Mouse (Mus musculus) heart, postnatal 25 days (tissue): ENCODE measurements around the gene Ceacam20. TPM values are rescaled to one million over a fixed set of nuclear protein-coding genes. Genes with fewer than 3 reads are reported as not detected.
"Not testable (repeated sequence)": the region's sequence is repeated elsewhere in the genome, so short reads cannot be mapped to it uniquely, and the experiment has no call there.

Source experiments
- DNase-seq: peaks from one replicate; pipeline ENCODE4 v3.0.0; 2022; ENCODE audit warnings: low spot score
- intact Hi-C: fragments of 180-260 bp; cut with DNase I; formaldehyde crosslinking; loops from one replicate; pipeline ENCODE4 v1.15.1; 2025
- total RNA-seq, 2 experiments: library from RNA; stranded (reverse); gene quantifications; 2 replicates each; pipeline ENCODE4 v1.2.3; 2021

Gene Ceacam20
- total RNA-seq = not detected

GRCm38 (mm10) chr7:19964985-19965579, at the start of gene Ceacam20:
Gene Ceacam20, plus strand, starts transcription at chr7:19965412.
- DNase-seq = no peak
- intact Hi-C loops = no loop called here

GRCm38 (mm10) chr7:19920166-19920505, 45.1 kb upstream of the Ceacam20 start:
- intact Hi-C loops = loop anchor here (2.0 kb wide), 1 partner anchor 21 kb away; no protein-coding TSS in a partner anchor
- DNase-seq = no peak

- intact Hi-C loops = loop anchor here (2.0 kb wide), 1 partner anchor 20 kb away; no protein-coding TSS in a partner anchor
- peak; percentile 77 for DNase-seq
These were observed 44.5 kb upstream of the Ceacam20 start, which contains the start of gene Pvr for GRCm38 (mm10) chr7:19920506-19921261. Gene Pvr, minus strand, starts transcription at chr7:19921160.

GRCm38 (mm10) chr7:19923354-19923753, 41.9 kb upstream of the Ceacam20 start:
- no peak for DNase-seq
- intact Hi-C loops = no loop called here

GRCm38 (mm10) chr7:19923797-19924196, 41.4 kb upstream of the Ceacam20 start:
- no peak for DNase-seq
- intact Hi-C loops = no loop called here

- no peak for DNase-seq
- intact Hi-C loops = no loop called here
These were observed 39.8 kb upstream of the Ceacam20 start for GRCm38 (mm10) chr7:19925376-19925775.

GRCm38 (mm10) chr7:19926849-19927480, 38.2 kb upstream of the Ceacam20 start:
- DNase-seq = no peak
- intact Hi-C loops = no loop called here

- intact Hi-C loops = no loop called here
- no peak for DNase-seq
These were observed 36.7 kb upstream of the Ceacam20 start for GRCm38 (mm10) chr7:19928486-19928885.

- intact Hi-C loops, DNase-seq: not testable (repeated sequence)
These were observed 34.7 kb upstream of the Ceacam20 start for GRCm38 (mm10) chr7:19930481-19930880.

GRCm38 (mm10) chr7:19932133-19932876, 32.9 kb upstream of the Ceacam20 start:
- no peak for DNase-seq
- intact Hi-C loops = no loop called here

- DNase-seq = peak; percentile 72
- intact Hi-C loops = no loop called here
These were observed 32.1 kb upstream of the Ceacam20 start for GRCm38 (mm10) chr7:19932877-19933809.

GRCm38 (mm10) chr7:19935171-19935751, 30.0 kb upstream of the Ceacam20 start:
- peak; percentile 51 for DNase-seq
- intact Hi-C loops = no loop called here

GRCm38 (mm10) chr7:19935961-19936360, 29.3 kb upstream of the Ceacam20 start:
- no peak for DNase-seq
- intact Hi-C loops = no loop called here

GRCm38 (mm10) chr7:19937229-19937821, 27.9 kb upstream of the Ceacam20 start:
- DNase-seq = no peak

GRCm38 (mm10) chr7:19939555-19940235, 25.5 kb upstream of the Ceacam20 start:
- intact Hi-C loops = loop anchor here (2.0 kb wide), 1 partner anchor 19 kb away; the partner anchor contains the start of gene Pvr
- DNase-seq = peak; percentile 86

More at GRCm38 (mm10) chr7:19937229-19937821, 27.9 kb upstream of the Ceacam20 start:
- intact Hi-C loops = no loop called here

GRCm38 (mm10) chr7:19940256-19940655, 25.0 kb upstream of the Ceacam20 start:
- peak; percentile 30 for DNase-seq
- intact Hi-C loops = loop anchor here (2.0 kb wide), 1 partner anchor 19 kb away; the partner anchor contains the start of gene Pvr

GRCm38 (mm10) chr7:19944709-19945108, 20.5 kb upstream of the Ceacam20 start:
- DNase-seq = no peak
- intact Hi-C loops = no loop called here

- intact Hi-C loops = no loop called here
- no peak for DNase-seq
These were observed 20.0 kb upstream of the Ceacam20 start for GRCm38 (mm10) chr7:19945201-19945600.
